Mouse (Mus musculus) forebrain, embryonic 12.5 days (tissue): ENCODE measurements at regions not wholly inside any gene's neighbourhood (a gene's known extent, or its start where the extent isn't known, plus 50 kb on each side); places are given as distances from the start of the nearest gene placed in this dataset.

Experiments
- ATAC-seq: fragments of 200-750 bp; cut with Nextera tagmentation; 2 replicates; pipeline ENCODE4 v1.8.0; 2017; ENCODE audit warnings: moderate TSS enrichment; ENCODE audit not compliant: low FRiP score
- H3K27ac ChIP-seq: fragments of 300-500 bp; sonication (generic); 2 replicates; pipeline ENCODE4 v1.5.1; 2016; ENCODE audit warnings: mild to moderate bottlenecking
- H3K27me3 ChIP-seq: fragments of 300-500 bp; sonication (generic); 2 replicates; pipeline ENCODE4 v1.6.1; 2016; ENCODE audit warnings: mild to moderate bottlenecking
- H3K36me3 ChIP-seq: fragments of 300-500 bp; sonication (generic); replicated peaks from 2 replicates; pipeline ENCODE4 v1.6.1; 2016; ENCODE audit warnings: mild to moderate bottlenecking
- H3K4me1 ChIP-seq: fragments of 300-500 bp; sonication (generic); 2 replicates; pipeline ENCODE4 v1.6.1; 2016
- H3K4me2 ChIP-seq: fragments of 300-500 bp; sonication (generic); 2 replicates; pipeline ENCODE4 v1.6.1; 2016; ENCODE audit warnings: mild to moderate bottlenecking, moderate library complexity
- H3K4me3 ChIP-seq: fragments of 300-500 bp; sonication (generic); replicated peaks from 2 replicates; pipeline ENCODE4 v1.5.1; 2016; ENCODE audit warnings: mild to moderate bottlenecking
- H3K9ac ChIP-seq: fragments of 300-500 bp; sonication (generic); 2 replicates; pipeline ENCODE4 v1.6.1; 2016; ENCODE audit warnings: mild to moderate bottlenecking
- H3K9me3 ChIP-seq: fragments of 300-500 bp; sonication (generic); 2 replicates; pipeline ENCODE4 v1.6.1; 2016
- WGBS: fragments of 180-500 bp; shearing (Covaris S2); methylation state at CpG from one replicate; pipeline ENCODE4 v1.1.7; 2016; 5-methylcytosine and 5-hydroxymethylcytosine counted together

DNA sequence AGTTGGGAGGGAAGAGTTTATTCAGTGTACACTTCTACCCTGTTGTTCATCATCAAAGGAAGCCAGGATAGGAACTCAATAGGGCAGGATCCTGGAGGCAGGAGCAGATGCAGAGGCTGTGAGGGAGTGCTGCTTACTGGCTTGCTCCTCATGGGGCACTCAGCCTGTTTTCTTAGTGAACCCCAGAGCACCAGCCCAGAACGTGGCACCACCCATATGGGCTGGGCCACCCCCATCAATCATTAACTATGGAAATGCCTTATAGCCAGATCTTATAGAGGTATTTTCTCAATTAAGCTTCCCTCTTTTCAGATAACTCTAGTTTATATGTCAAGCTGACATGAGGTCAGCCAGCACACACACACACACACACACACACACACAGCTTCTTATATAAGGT, 103.6 kb upstream of the Aldh1b1 start:
- H3K27me3 ChIP-seq: 0 out of 2 replicates have a peak, but pooled peaks cover 9% of the 10 kb centered on the region
- H3K9me3 ChIP-seq: no peaks in the 10 kb centered on the region
- WGBS: 69% methylated on average over 1 of the region's 1 CpGs
- no peak overlapping the region for H3K4me2 ChIP-seq
- peaks cover 3% of the 10 kb centered on the region for H3K4me1 ChIP-seq
- no peak for ATAC-seq
- H3K27ac ChIP-seq: no peak overlapping the region
- H3K36me3 ChIP-seq: no peaks in the 10 kb centered on the region
- no peak overlapping the region for H3K4me3 ChIP-seq
- no peak overlapping the region for H3K9ac ChIP-seq

DNA sequence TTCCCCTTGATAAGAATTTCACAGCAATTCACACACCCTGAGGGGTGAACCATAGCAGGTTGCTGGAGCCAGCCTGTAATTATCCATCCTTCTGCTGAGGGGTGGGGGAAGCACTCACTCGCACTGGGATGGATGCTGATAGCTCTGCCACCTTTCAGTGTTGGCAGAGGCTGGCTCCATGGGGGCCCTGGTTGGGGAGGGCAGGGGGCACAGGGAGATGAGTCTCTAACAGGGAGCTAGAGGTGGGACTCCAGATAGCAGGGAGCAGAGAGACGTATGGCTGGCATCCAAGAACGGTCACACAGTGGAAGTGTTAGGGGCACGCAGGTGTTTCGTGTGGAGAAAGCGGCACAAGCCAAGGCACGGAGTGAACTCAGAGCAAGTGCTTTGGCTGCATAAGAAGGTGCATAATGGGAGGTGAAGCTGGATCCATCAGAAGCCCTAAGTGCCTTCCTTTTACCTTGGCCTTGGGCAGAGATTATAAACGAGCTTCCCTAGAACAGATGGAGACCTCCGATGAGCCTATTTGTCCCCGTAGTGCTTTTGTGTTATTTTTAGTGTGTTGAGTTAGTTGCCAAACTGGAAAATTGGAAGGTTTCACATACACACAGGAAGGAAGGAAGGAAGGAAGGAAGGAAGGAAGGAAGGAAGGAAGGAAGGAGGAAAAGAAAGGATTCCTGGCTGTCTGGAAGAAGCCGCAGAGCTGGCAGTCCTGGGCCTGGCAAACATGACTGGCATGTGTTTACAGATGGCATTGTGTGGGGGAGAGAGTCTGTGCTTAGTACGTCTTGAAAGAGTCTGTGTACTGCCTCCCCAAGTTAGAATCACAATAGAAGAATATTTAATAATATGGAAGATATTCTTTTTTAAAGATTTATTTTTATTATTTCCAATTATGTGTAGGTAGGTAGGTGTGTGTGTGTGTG, 108.6 kb upstream of the Aldh1b1 start:
- no peak overlapping the region for H3K4me3 ChIP-seq
- H3K4me1 ChIP-seq: peaks cover 26% of the 10 kb centered on the region
- peak overlapping the region; percentile 83 for H3K27ac ChIP-seq
- 57% methylated on average over 12 of the region's 12 CpGs for WGBS
- peak; percentile 79; the same call in 1 of the 2 replicates for ATAC-seq
- no peak overlapping the region for H3K9ac ChIP-seq
- 0 out of 2 replicates have a peak, but pooled peaks cover 3% of the 10 kb centered on the region for H3K27me3 ChIP-seq
- no peaks in the 10 kb centered on the region for H3K36me3 ChIP-seq
- H3K4me2 ChIP-seq: peak overlapping the region; percentile 17; the same call in 1 of the 2 replicates
- no peaks in the 10 kb centered on the region for H3K9me3 ChIP-seq

DNA sequence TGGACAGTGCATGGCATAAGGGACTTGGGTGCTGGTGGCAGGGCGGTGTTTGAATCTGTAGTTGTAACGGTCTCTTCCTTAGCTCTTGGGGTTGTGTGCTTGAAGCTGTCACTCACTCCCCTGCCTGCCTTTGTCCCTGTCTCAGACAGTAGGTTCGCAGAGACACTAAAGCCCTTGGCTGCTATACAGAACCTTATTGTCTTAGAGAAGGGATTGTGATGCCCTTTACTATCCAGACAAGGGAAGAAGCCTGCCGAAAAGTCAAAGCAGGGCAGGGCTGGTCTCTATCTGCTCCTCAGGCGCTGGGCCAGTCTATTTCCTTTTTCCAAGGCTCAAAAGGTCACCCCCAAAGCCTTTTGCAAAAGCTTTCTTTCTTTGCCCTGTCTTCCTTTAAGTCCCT, 109.2 kb upstream of the Aldh1b1 start:
- Histone ChIP-seq H3K27me3 (peaks cover 4% of the 10 kb centered on the region; the same call in 1 of the 2 replicates), H3K9ac (no peak overlapping the region), H3K4me3 (no peak overlapping the region), H3K4me2 (peak overlapping the region; percentile 17; the same call in 1 of the 2 replicates), H3K4me1 (peaks cover 26% of the 10 kb centered on the region), H3K9me3 (no peaks in the 10 kb centered on the region), H3K27ac (peak overlapping the region; percentile 83), H3K36me3 (no peaks in the 10 kb centered on the region)
- ATAC-seq: peak; percentile 30; the same call in 1 of the 2 replicates
- WGBS: 20% methylated on average over 5 of the region's 5 CpGs

- Histone ChIP-seq H3K9me3 (no peaks in the 10 kb centered on the region), H3K4me1 (peaks cover 26% of the 10 kb centered on the region), H3K36me3 (no peaks in the 10 kb centered on the region), H3K9ac (no peak overlapping the region), H3K4me2 (no peak overlapping the region), H3K27me3 (peaks cover 7% of the 10 kb centered on the region; the same call in 1 of the 2 replicates), H3K4me3 (no peak overlapping the region), H3K27ac (no peak overlapping the region; the same call in 1 of the 2 replicates)
- 68% methylated on average over 7 of the region's 7 CpGs for WGBS
- no peak for ATAC-seq
Measured at GRCm38 (mm10) chr4:45688233-45688632, 110.6 kb upstream of the Aldh1b1 start.

GRCm38 (mm10) chr4:45685031-45685430, 113.8 kb upstream of the Aldh1b1 start:
- Histone ChIP-seq H3K9me3 (no peaks in the 10 kb centered on the region), H3K4me2 (no peak overlapping the region), H3K36me3 (no peaks in the 10 kb centered on the region), H3K4me1 (peaks cover 23% of the 10 kb centered on the region), H3K4me3 (no peak overlapping the region), H3K27me3 (peaks cover 21% of the 10 kb centered on the region; the same call in 1 of the 2 replicates), H3K27ac (no peak overlapping the region), H3K9ac (no peak overlapping the region)
- ATAC-seq: no peak
- WGBS: 88% methylated on average over 3 of the region's 3 CpGs

- WGBS: 81% methylated on average over 3 of the region's 3 CpGs
- Histone ChIP-seq H3K27me3 (peaks cover 25% of the 10 kb centered on the region; the same call in 1 of the 2 replicates), H3K36me3 (no peaks in the 10 kb centered on the region)
Measured at GRCm38 (mm10) chr4:45683205-45683604, 115.6 kb upstream of the Aldh1b1 start.

GRCm38 (mm10) chr4:45682746-45683145, 116.1 kb upstream of the Aldh1b1 start:
- no peak for ATAC-seq
- no peak overlapping the region for H3K27ac ChIP-seq
- H3K36me3 ChIP-seq: no peaks in the 10 kb centered on the region
- H3K4me3 ChIP-seq: no peak overlapping the region
- H3K4me1 ChIP-seq: peaks cover 11% of the 10 kb centered on the region
- no peak overlapping the region for H3K4me2 ChIP-seq
- 87% methylated on average over 8 of the region's 8 CpGs for WGBS
- peaks cover 28% of the 10 kb centered on the region; the same call in 1 of the 2 replicates for H3K27me3 ChIP-seq
- no peak overlapping the region for H3K9ac ChIP-seq
- no peaks in the 10 kb centered on the region for H3K9me3 ChIP-seq

More at GRCm38 (mm10) chr4:45683205-45683604, 115.6 kb upstream of the Aldh1b1 start:
- no peak for ATAC-seq
- no peak overlapping the region for H3K9ac ChIP-seq
- H3K4me2 ChIP-seq: no peak overlapping the region
- H3K4me1 ChIP-seq: peaks cover 15% of the 10 kb centered on the region
- H3K4me3 ChIP-seq: no peak overlapping the region
- no peaks in the 10 kb centered on the region for H3K9me3 ChIP-seq
- no peak overlapping the region for H3K27ac ChIP-seq

GRCm38 (mm10) chr4:45676137-45676536, 122.7 kb upstream of the Aldh1b1 start:
- H3K4me3 ChIP-seq: no peak overlapping the region
- no peaks in the 10 kb centered on the region for H3K9me3 ChIP-seq
- H3K36me3 ChIP-seq: no peaks in the 10 kb centered on the region
- WGBS: 72% methylated on average over 6 of the region's 6 CpGs
- no peak overlapping the region for H3K4me2 ChIP-seq
- no peak for ATAC-seq
- peaks cover 39% of the 10 kb centered on the region for H3K27me3 ChIP-seq
- H3K9ac ChIP-seq: no peak overlapping the region
- H3K4me1 ChIP-seq: peaks cover 27% of the 10 kb centered on the region
- no peak overlapping the region for H3K27ac ChIP-seq

DNA sequence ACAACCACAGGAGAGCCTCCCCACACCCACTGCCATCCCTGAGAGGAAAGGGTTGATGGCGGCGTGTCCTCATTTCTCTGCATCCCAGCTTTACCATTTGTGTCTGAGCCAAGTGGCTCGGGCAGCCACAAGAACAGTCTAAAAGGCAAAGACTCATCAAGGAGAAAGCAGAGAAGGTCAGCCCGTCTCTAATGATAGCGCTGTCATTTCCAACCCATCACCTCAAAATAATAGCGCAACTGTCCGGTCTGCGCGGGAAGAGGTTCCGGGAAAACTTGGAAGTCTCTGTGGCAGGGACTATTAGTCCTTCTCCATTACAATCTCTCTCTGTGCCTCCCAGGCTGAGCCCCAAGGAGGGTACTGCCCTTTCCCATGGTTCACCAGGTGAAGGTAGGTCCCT, 124.5 kb upstream of the Aldh1b1 start:
- Histone ChIP-seq H3K36me3 (no peaks in the 10 kb centered on the region), H3K27me3 (peaks cover 38% of the 10 kb centered on the region), H3K27ac (no peak overlapping the region), H3K4me3 (no peak overlapping the region), H3K9ac (no peak overlapping the region), H3K4me2 (no peak overlapping the region), H3K9me3 (no peaks in the 10 kb centered on the region), H3K4me1 (peaks cover 19% of the 10 kb centered on the region)
- no peak for ATAC-seq
- 86% methylated on average over 10 of the region's 10 CpGs for WGBS

GRCm38 (mm10) chr4:45673081-45673819, 125.6 kb upstream of the Aldh1b1 start:
- H3K9ac ChIP-seq: no peak overlapping the region
- H3K27ac ChIP-seq: peak overlapping the region; percentile 66
- peaks cover 34% of the 10 kb centered on the region for H3K27me3 ChIP-seq
- H3K36me3 ChIP-seq: no peaks in the 10 kb centered on the region
- H3K4me1 ChIP-seq: peaks cover 19% of the 10 kb centered on the region
- ATAC-seq: 0 out of 2 replicates have a peak, but pooled peaks have one; percentile 69
- H3K4me3 ChIP-seq: no peak overlapping the region
- 62% methylated on average over 16 of the region's 16 CpGs for WGBS
- H3K4me2 ChIP-seq: no peak overlapping the region
- no peaks in the 10 kb centered on the region for H3K9me3 ChIP-seq

DNA sequence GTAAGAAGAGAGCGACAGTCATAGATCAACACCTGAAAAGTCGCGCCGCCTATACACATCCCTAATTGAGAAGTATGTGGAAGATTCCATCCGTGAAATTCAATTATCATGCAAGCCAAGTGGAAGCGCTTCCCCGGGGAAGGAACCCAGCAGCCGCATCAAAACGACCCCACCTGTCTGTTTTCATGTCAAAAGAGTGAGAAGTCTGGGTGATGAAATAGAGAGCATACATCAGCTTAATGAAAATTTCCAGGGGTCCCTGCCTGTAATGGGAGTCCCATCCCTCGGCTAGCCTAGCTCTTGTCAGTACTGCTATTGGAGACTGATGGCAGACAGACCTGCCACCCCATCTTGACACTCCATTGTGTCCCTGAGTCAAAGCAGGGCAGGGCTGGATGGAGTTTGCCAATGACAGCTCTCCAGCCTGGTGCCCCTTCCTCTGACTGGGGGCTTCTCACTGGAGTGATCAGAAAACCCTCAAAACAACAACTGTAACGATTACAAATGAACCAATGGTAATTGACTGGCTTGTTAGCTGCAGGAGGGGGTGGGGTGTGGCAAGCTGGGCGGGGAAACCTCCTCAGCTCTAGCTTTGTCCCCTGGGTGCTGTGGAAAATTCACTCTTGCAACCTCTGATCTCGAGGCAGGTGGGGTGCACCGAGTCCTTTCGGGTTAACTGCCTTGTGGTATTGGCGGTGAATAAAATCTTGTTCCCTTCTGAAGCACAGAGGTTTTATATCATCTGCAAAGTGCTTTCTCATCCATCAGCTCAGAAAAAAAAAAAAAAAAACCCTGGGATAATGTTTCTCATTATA, 126.4 kb upstream of the Aldh1b1 start:
- H3K4me2 ChIP-seq: no peak overlapping the region
- WGBS: 34% methylated on average over 16 of the region's 16 CpGs
- peaks cover 28% of the 10 kb centered on the region for H3K27me3 ChIP-seq
- peak overlapping the region; percentile 66 for H3K27ac ChIP-seq
- no peak overlapping the region for H3K4me3 ChIP-seq
- no peak overlapping the region for H3K9ac ChIP-seq
- H3K36me3 ChIP-seq: no peaks in the 10 kb centered on the region
- no peaks in the 10 kb centered on the region for H3K9me3 ChIP-seq
- peak; percentile 49; the same call in 1 of the 2 replicates for ATAC-seq
- peaks cover 19% of the 10 kb centered on the region for H3K4me1 ChIP-seq
